Mouse (Mus musculus) forebrain, embryonic 15.5 days (tissue): ENCODE data around the gene Tpcn2. TPM values are rescaled to one million over a fixed set of nuclear protein-coding genes. Genes with fewer than 3 reads are reported as not detected.

ENCODE experiments used
- ATAC-seq: fragments of 200-750 bp; cut with Nextera tagmentation; replicated peaks from 2 replicates; pipeline ENCODE4 v1.8.0; 2017; ENCODE audit warnings: mild to moderate bottlenecking, moderate TSS enrichment, moderate library complexity
- H3K27ac ChIP-seq: fragments of 300-500 bp; sonication (generic); replicated peaks from 2 replicates; pipeline ENCODE4 v1.5.1; 2015; ENCODE audit warnings: mild to moderate bottlenecking, inconsistent platforms
- H3K27me3 ChIP-seq: fragments of 300-500 bp; sonication (generic); 2 replicates; pipeline ENCODE4 v1.6.1; 2015; ENCODE audit warnings: inconsistent platforms
- H3K36me3 ChIP-seq: fragments of 300-500 bp; sonication (generic); 2 replicates; pipeline ENCODE4 v1.6.1; 2015; ENCODE audit warnings: mild to moderate bottlenecking, inconsistent platforms
- H3K4me1 ChIP-seq: fragments of 300-500 bp; sonication (generic); 2 replicates; pipeline ENCODE4 v1.6.1; 2015; ENCODE audit warnings: inconsistent platforms
- H3K4me2 ChIP-seq: fragments of 300-500 bp; sonication (generic); replicated peaks from 2 replicates; pipeline ENCODE4 v1.6.1; 2015; ENCODE audit warnings: mild to moderate bottlenecking, inconsistent platforms
- H3K4me3 ChIP-seq: fragments of 300-500 bp; sonication (generic); 2 replicates; pipeline ENCODE4 v1.5.1; 2015; ENCODE audit warnings: mild to moderate bottlenecking, inconsistent platforms
- H3K9ac ChIP-seq: fragments of 300-500 bp; sonication (generic); replicated peaks from 2 replicates; pipeline ENCODE4 v1.6.1; 2015; ENCODE audit warnings: mild to moderate bottlenecking, inconsistent platforms
- H3K9me3 ChIP-seq: fragments of 300-500 bp; sonication (generic); 2 replicates; pipeline ENCODE4 v1.6.1; 2016; ENCODE audit warnings: inconsistent platforms
- WGBS: fragments of 180-500 bp; shearing (Covaris S2); methylation state at CpG from one replicate; pipeline ENCODE4 v1.1.7; 2015; ENCODE audit warnings: mixed read lengths; 5-methylcytosine and 5-hydroxymethylcytosine counted together
- polyA plus RNA-seq: library from polyadenylated mRNA; unstranded; fragments of >200 nt; fragmentation: Nextera tagmentation; extraction: Ambion mirVana; gene quantifications from 2 replicates; pipeline ENCODE4 v1.2.1, GENCODE M21; 2015

The Tpcn2 gene
- polyA plus RNA-seq, 1 experiment from 2014 or later, result 2.9 TPM

- Histone ChIP-seq H3K4me1 (no peaks in the 10 kb centered on the region), H3K4me3 (no peak overlapping the region), H3K9ac (no peak overlapping the region), H3K9me3 (no peaks in the 10 kb centered on the region), H3K36me3 (no peaks in the 10 kb centered on the region), H3K27ac (no peak overlapping the region), H3K4me2 (no peak overlapping the region), H3K27me3 (no peaks in the 10 kb centered on the region)
- WGBS, result 97% methylated on average over 1 of the region's 1 CpGs
- ATAC-seq, result no peak
Measured at GRCm38 (mm10) chr7:145256092-145256491, 27.7 kb downstream of the Tpcn2 start.

- H3K9me3 ChIP-seq, result no peaks in the 10 kb centered on the region
- no peak overlapping the region for H3K4me3 ChIP-seq
- no peaks in the 10 kb centered on the region for H3K36me3 ChIP-seq
- no peak overlapping the region for H3K27ac ChIP-seq
- H3K27me3 ChIP-seq, result no peaks in the 10 kb centered on the region
- no peak for ATAC-seq
- no peaks in the 10 kb centered on the region for H3K4me1 ChIP-seq
- WGBS, result 68% methylated on average over 3 of the region's 3 CpGs
- H3K4me2 ChIP-seq, result no peak overlapping the region
- H3K9ac ChIP-seq, result no peak overlapping the region
Measured at GRCm38 (mm10) chr7:145253986-145254630, 29.7 kb downstream of the Tpcn2 start.

GRCm38 (mm10) chr7:145252715-145253476 is 30.9 kb downstream of the Tpcn2 start:
- H3K4me1 ChIP-seq, result no peaks in the 10 kb centered on the region
- no peak overlapping the region for H3K9ac ChIP-seq
- H3K36me3 ChIP-seq, result no peaks in the 10 kb centered on the region
- H3K9me3 ChIP-seq, result no peaks in the 10 kb centered on the region
- no peak overlapping the region for H3K27ac ChIP-seq
- 28% methylated on average over 8 of the region's 8 CpGs for WGBS
- H3K4me3 ChIP-seq, result no peak overlapping the region
- ATAC-seq, result peak; percentile 71
- no peak overlapping the region for H3K4me2 ChIP-seq
- H3K27me3 ChIP-seq, result no peaks in the 10 kb centered on the region

GRCm38 (mm10) chr7:145250225-145250624 is 33.6 kb downstream of the Tpcn2 start:
- Histone ChIP-seq H3K9me3 (no peaks in the 10 kb centered on the region), H3K4me3 (no peak overlapping the region), H3K9ac (no peak overlapping the region), H3K4me1 (no peaks in the 10 kb centered on the region), H3K4me2 (no peak overlapping the region), H3K36me3 (no peaks in the 10 kb centered on the region), H3K27ac (no peak overlapping the region), H3K27me3 (no peaks in the 10 kb centered on the region)
- ATAC-seq, result no peak
- 74% methylated on average over 9 of the region's 9 CpGs for WGBS

- 86% methylated on average over 2 of the region's 2 CpGs for WGBS
- Histone ChIP-seq H3K9ac (no peak overlapping the region), H3K27me3 (no peaks in the 10 kb centered on the region), H3K4me2 (no peak overlapping the region), H3K36me3 (no peaks in the 10 kb centered on the region), H3K27ac (no peak overlapping the region), H3K9me3 (no peaks in the 10 kb centered on the region), H3K4me3 (no peak overlapping the region), H3K4me1 (no peaks in the 10 kb centered on the region)
- no peak for ATAC-seq
Measured at GRCm38 (mm10) chr7:145248911-145249310, 34.9 kb downstream of the Tpcn2 start.

- no peak overlapping the region for H3K27ac ChIP-seq
- H3K4me2 ChIP-seq, result no peak overlapping the region
- no peak overlapping the region for H3K9ac ChIP-seq
- H3K27me3 ChIP-seq, result no peaks in the 10 kb centered on the region
- no peak overlapping the region for H3K4me3 ChIP-seq
- H3K36me3 ChIP-seq, result no peaks in the 10 kb centered on the region
- H3K4me1 ChIP-seq, result no peaks in the 10 kb centered on the region
- no peaks in the 10 kb centered on the region for H3K9me3 ChIP-seq
- ATAC-seq, result peak; percentile 84
- WGBS, result 14% methylated on average over 9 of the region's 9 CpGs
Measured at GRCm38 (mm10) chr7:145242851-145243712, 40.7 kb downstream of the Tpcn2 start.

- no peak overlapping the region for H3K9ac ChIP-seq
- no peaks in the 10 kb centered on the region for H3K4me1 ChIP-seq
- no peak overlapping the region for H3K27ac ChIP-seq
- ATAC-seq, result no peak
- 73% methylated on average over 9 of the region's 9 CpGs for WGBS
- no peaks in the 10 kb centered on the region for H3K36me3 ChIP-seq
- no peaks in the 10 kb centered on the region for H3K9me3 ChIP-seq
- no peak overlapping the region for H3K4me2 ChIP-seq
- no peaks in the 10 kb centered on the region for H3K27me3 ChIP-seq
- no peak overlapping the region for H3K4me3 ChIP-seq
Measured at GRCm38 (mm10) chr7:145242028-145242427, 41.8 kb downstream of the Tpcn2 start.

- no peaks in the 10 kb centered on the region for H3K9me3 ChIP-seq
- 80% methylated on average over 4 of the region's 4 CpGs for WGBS
- no peak overlapping the region for H3K4me2 ChIP-seq
- no peaks in the 10 kb centered on the region for H3K36me3 ChIP-seq
- no peak for ATAC-seq
- no peak overlapping the region for H3K9ac ChIP-seq
- no peak overlapping the region for H3K27ac ChIP-seq
- H3K4me3 ChIP-seq, result no peak overlapping the region
- H3K27me3 ChIP-seq, result no peaks in the 10 kb centered on the region
- no peaks in the 10 kb centered on the region for H3K4me1 ChIP-seq
Measured at GRCm38 (mm10) chr7:145240929-145241328, 42.9 kb downstream of the Tpcn2 start.

- 65% methylated on average over 8 of the region's 8 CpGs for WGBS
- no peak overlapping the region for H3K4me3 ChIP-seq
- no peak overlapping the region for H3K4me2 ChIP-seq
- H3K27ac ChIP-seq, result no peak overlapping the region
- H3K9ac ChIP-seq, result no peak overlapping the region
- no peaks in the 10 kb centered on the region for H3K4me1 ChIP-seq
- no peaks in the 10 kb centered on the region for H3K9me3 ChIP-seq
- no peaks in the 10 kb centered on the region for H3K36me3 ChIP-seq
- ATAC-seq, result no peak
- H3K27me3 ChIP-seq, result no peaks in the 10 kb centered on the region
Measured at GRCm38 (mm10) chr7:145239736-145240505, 43.9 kb downstream of the Tpcn2 start.

GRCm38 (mm10) chr7:145239145-145239544 is 44.7 kb downstream of the Tpcn2 start:
- ATAC-seq, result no peak
- no peaks in the 10 kb centered on the region for H3K27me3 ChIP-seq
- 65% methylated on average over 6 of the region's 6 CpGs for WGBS
- H3K36me3 ChIP-seq, result no peaks in the 10 kb centered on the region
- no peak overlapping the region for H3K4me2 ChIP-seq
- no peak overlapping the region for H3K9ac ChIP-seq
- H3K9me3 ChIP-seq, result no peaks in the 10 kb centered on the region
- H3K4me1 ChIP-seq, result no peaks in the 10 kb centered on the region
- no peak overlapping the region for H3K27ac ChIP-seq
- no peak overlapping the region for H3K4me3 ChIP-seq

- 86% methylated on average over 10 of the region's 10 CpGs for WGBS
- H3K27ac ChIP-seq, result no peak overlapping the region
- no peak overlapping the region for H3K4me2 ChIP-seq
- H3K4me3 ChIP-seq, result no peak overlapping the region
- H3K9me3 ChIP-seq, result no peaks in the 10 kb centered on the region
- no peaks in the 10 kb centered on the region; the same call in 1 of the 2 replicates for H3K4me1 ChIP-seq
- ATAC-seq, result no peak
- H3K36me3 ChIP-seq, result no peaks in the 10 kb centered on the region
- H3K9ac ChIP-seq, result no peak overlapping the region
- H3K27me3 ChIP-seq, result no peaks in the 10 kb centered on the region
Measured at GRCm38 (mm10) chr7:145234841-145235790, 48.7 kb downstream of the Tpcn2 start.
